Mouse (Mus musculus) adrenal gland, postnatal 25 days (tissue): ENCODE data around the gene Hist1h2aa. TPM values are rescaled to one million over a fixed set of nuclear protein-coding genes. Genes with fewer than 3 reads are reported as not detected.

Experiments
- DNase-seq: peaks from one replicate; pipeline ENCODE4 v3.0.0; 2021; ENCODE audit warnings: mixed read lengths
- long read RNA-seq: library from polyadenylated mRNA; stranded (forward); transcript quantifications from one replicate; pipeline ENCODE4 v2.0.0, GENCODE M21; 2021
- total RNA-seq: library from RNA; stranded (reverse); gene quantifications from 2 replicates; pipeline ENCODE4 v1.2.3, GENCODE M21; 2021

Gene Hist1h2aa
- total RNA-seq = not detected in 2 replicates
- long read RNA-seq = 0 reads

- no peak for DNase-seq
These were observed at the start of gene Hist1h2aa for GRCm38 (mm10) chr13:23934211-23934520. TSS of gene Hist1h2aa (plus strand) at chr13:23934462.

- DNase-seq = no peak
These were observed 48.7 kb upstream of the Hist1h2aa start for GRCm38 (mm10) chr13:23885540-23885939.

- DNase-seq = no peak
These were observed 47.1 kb upstream of the Hist1h2aa start for GRCm38 (mm10) chr13:23887026-23887725.

- no peak for DNase-seq
These were observed 45.2 kb upstream of the Hist1h2aa start for GRCm38 (mm10) chr13:23889011-23889605.

- no peak for DNase-seq
These were observed 41.5 kb upstream of the Hist1h2aa start for GRCm38 (mm10) chr13:23892592-23893268.

GRCm38 (mm10) chr13:23893269-23893593 lies 41.0 kb upstream of the Hist1h2aa start:
- DNase-seq = no peak

- DNase-seq = no peak
These were observed 36.0 kb upstream of the Hist1h2aa start for GRCm38 (mm10) chr13:23898242-23898641.

- DNase-seq = no peak
These were observed 27.4 kb upstream of the Hist1h2aa start for GRCm38 (mm10) chr13:23906906-23907305.

- DNase-seq = no peak
These were observed 24.1 kb upstream of the Hist1h2aa start for GRCm38 (mm10) chr13:23910121-23910520.

GRCm38 (mm10) chr13:23911335-23911734 lies 22.9 kb upstream of the Hist1h2aa start:
- DNase-seq = no peak

- DNase-seq = no peak
These were observed 20.4 kb upstream of the Hist1h2aa start for GRCm38 (mm10) chr13:23913791-23914306.

GRCm38 (mm10) chr13:23914376-23915167 lies 19.7 kb upstream of the Hist1h2aa start, which contains the start of gene Slc17a4:
TSS of gene Slc17a4 (minus strand) at chr13:23915009.
- no peak for DNase-seq

- DNase-seq = no peak
These were observed 18.1 kb upstream of the Hist1h2aa start for GRCm38 (mm10) chr13:23916132-23916531.

GRCm38 (mm10) chr13:23917674-23918073 lies 16.6 kb upstream of the Hist1h2aa start:
- DNase-seq = no peak

- DNase-seq = no peak
These were observed 8.5 kb upstream of the Hist1h2aa start for GRCm38 (mm10) chr13:23925792-23926191.

- DNase-seq = no peak
These were observed 5.6 kb upstream of the Hist1h2aa start for GRCm38 (mm10) chr13:23928637-23929036.

- no peak for DNase-seq
These were observed 3.8 kb upstream of the Hist1h2aa start for GRCm38 (mm10) chr13:23930461-23930860.

- DNase-seq = no peak
These were observed 3.4 kb upstream of the Hist1h2aa start for GRCm38 (mm10) chr13:23930904-23931303.

- DNase-seq = no peak
These were observed 646 bp upstream of the Hist1h2aa start, which contains the start of gene Hist1h2ba for GRCm38 (mm10) chr13:23933421-23934210. TSS of gene Hist1h2ba (minus strand) at chr13:23934156.

- no peak for DNase-seq
These were observed 4.4 kb downstream of the Hist1h2aa start for GRCm38 (mm10) chr13:23938699-23939098.

GRCm38 (mm10) chr13:23940291-23940690 lies 6.0 kb downstream of the Hist1h2aa start:
- no peak for DNase-seq

GRCm38 (mm10) chr13:23942861-23943260 lies 8.6 kb downstream of the Hist1h2aa start:
- DNase-seq = no peak
